Mouse (Mus musculus): Measurements from ENCODE around the gene Gm48551.

The Gm48551 gene

GRCm38 (mm10) chr10:81418216-81419070 is 34.2 kb downstream of the Gm48551 start:
- no peak for DNase-seq (ENCODE audit: low spot score)

GRCm38 (mm10) chr10:81419111-81419928 is 35.1 kb downstream of the Gm48551 start:
- DNase-seq (ENCODE audit: low spot score): no peak

- no peak for DNase-seq (ENCODE audit: low spot score)
Measured at GRCm38 (mm10) chr10:81420191-81420767, 36.0 kb downstream of the Gm48551 start.

- no peak for DNase-seq (ENCODE audit: low spot score)
Measured at GRCm38 (mm10) chr10:81421041-81421796, 37.0 kb downstream of the Gm48551 start.

GRCm38 (mm10) chr10:81421797-81422100 is 37.5 kb downstream of the Gm48551 start:
- DNase-seq (ENCODE audit: low spot score): no peak

GRCm38 (mm10) chr10:81422191-81422590 is 37.9 kb downstream of the Gm48551 start:
- DNase-seq (ENCODE audit: low spot score): no peak

- DNase-seq (ENCODE audit: low spot score): peak; percentile 5
Measured at GRCm38 (mm10) chr10:81422661-81423217, 38.5 kb downstream of the Gm48551 start.

GRCm38 (mm10) chr10:81423476-81424245 is 39.4 kb downstream of the Gm48551 start:
- peak; percentile 7 for DNase-seq (ENCODE audit: low spot score)

GRCm38 (mm10) chr10:81424246-81425051 is 40.2 kb downstream of the Gm48551 start:
- DNase-seq (ENCODE audit: low spot score): peak; percentile 73

- peak; percentile 76 for DNase-seq (ENCODE audit: low spot score)
Measured at GRCm38 (mm10) chr10:81425236-81425850, 41.1 kb downstream of the Gm48551 start.

- peak; percentile 20 for DNase-seq (ENCODE audit: low spot score)
Measured at GRCm38 (mm10) chr10:81426081-81426671, 41.9 kb downstream of the Gm48551 start.

GRCm38 (mm10) chr10:81426897-81427296 is 42.6 kb downstream of the Gm48551 start:
- DNase-seq (ENCODE audit: low spot score): peak; percentile 66

- no peak for DNase-seq (ENCODE audit: low spot score)
Measured at GRCm38 (mm10) chr10:81427327-81427726, 43.1 kb downstream of the Gm48551 start.

- no peak for DNase-seq (ENCODE audit: low spot score)
Measured at GRCm38 (mm10) chr10:81427804-81428506, 43.7 kb downstream of the Gm48551 start.

- DNase-seq (ENCODE audit: low spot score): no peak
Measured at GRCm38 (mm10) chr10:81428507-81428870, 44.2 kb downstream of the Gm48551 start.

GRCm38 (mm10) chr10:81429092-81429491 is 44.8 kb downstream of the Gm48551 start:
- no peak for DNase-seq (ENCODE audit: low spot score)

- peak; percentile 69 for DNase-seq (ENCODE audit: low spot score)
Measured at GRCm38 (mm10) chr10:81429605-81430061, 45.4 kb downstream of the Gm48551 start.

GRCm38 (mm10) chr10:81430141-81430830 is 46.0 kb downstream of the Gm48551 start:
- DNase-seq (ENCODE audit: low spot score): peak; percentile 79
